Mouse (Mus musculus) embryonic facial prominence, embryonic 10.5 days (tissue): ENCODE results near the gene Fgfr2. TPM values are rescaled to one million over a fixed set of nuclear protein-coding genes. Genes with fewer than 3 reads are reported as not detected.
"Not testable (repeated sequence)": the region's sequence is repeated elsewhere in the genome, so short reads cannot be mapped to it uniquely, and the experiment has no call there.

Source experiments
- DNase-seq: peaks from one replicate; pipeline ENCODE4 v3.0.0-alpha.2; 2017; ENCODE audit warnings: low spot score
- H3K27ac ChIP-seq: fragments of 300-500 bp; sonication (generic); replicated peaks from 2 replicates; pipeline ENCODE4 v1.5.1; 2016; ENCODE audit warnings: mild to moderate bottlenecking
- H3K27me3 ChIP-seq: fragments of 300-500 bp; sonication (generic); replicated peaks from 2 replicates; pipeline ENCODE4 v1.6.1; 2016; ENCODE audit warnings: low read depth, mild to moderate bottlenecking; ENCODE audit not compliant: poor library complexity, severe bottlenecking
- H3K36me3 ChIP-seq: fragments of 300-500 bp; sonication (generic); replicated peaks from 2 replicates; pipeline ENCODE4 v1.6.1; 2016; ENCODE audit warnings: mild to moderate bottlenecking, moderate library complexity
- H3K4me1 ChIP-seq: fragments of 300-500 bp; sonication (generic); 2 replicates; pipeline ENCODE4 v1.6.1; 2016
- H3K4me3 ChIP-seq: fragments of 300-500 bp; sonication (generic); 2 replicates; pipeline ENCODE4 v1.5.1; 2016; ENCODE audit warnings: mild to moderate bottlenecking, moderate library complexity
- H3K9me3 ChIP-seq: fragments of 300-500 bp; sonication (generic); 2 replicates; pipeline ENCODE4 v1.6.1; 2016; ENCODE audit warnings: mild to moderate bottlenecking
- WGBS: fragments of 180-500 bp; shearing (Covaris S2); methylation state at CpG from one replicate; pipeline ENCODE4 v1.1.7; 2016; 5-methylcytosine and 5-hydroxymethylcytosine counted together
- polyA plus RNA-seq: library from polyadenylated mRNA; unstranded; fragments of >200 nt; fragmentation: Nextera tagmentation; extraction: Ambion mirVana; gene quantifications from 2 replicates; pipeline ENCODE4 v1.2.1, GENCODE M21; 2016

Gene Fgfr2
- polyA plus RNA-seq, 1 experiment from 2014 or later = 74.3 TPM

DNA sequence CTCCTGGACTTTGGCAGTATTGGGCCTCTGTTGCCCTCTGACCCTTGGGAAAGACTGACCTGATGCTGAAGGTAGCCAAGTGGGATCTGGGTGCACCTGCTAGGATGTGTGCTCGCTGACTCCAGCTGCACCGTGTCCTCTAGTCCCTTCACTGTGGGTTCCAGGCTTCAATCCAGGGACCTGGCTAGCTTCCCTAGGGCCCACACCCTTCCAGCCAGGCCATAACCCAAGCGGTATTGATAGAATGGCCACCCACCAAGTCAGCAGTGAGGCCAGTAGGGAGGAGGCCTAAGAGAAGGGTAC is 452.3 kb downstream of the Fgfr2 start:
- 94% methylated on average over 3 of the region's 3 CpGs for WGBS
- Histone ChIP-seq H3K4me3 (no peak overlapping the region), H3K27me3 (peaks cover 7% of the 10 kb centered on the region), H3K36me3 (no peaks in the 10 kb centered on the region), H3K27ac (no peak overlapping the region), H3K9me3 (no peaks in the 10 kb centered on the region), H3K4me1 (peaks cover 22% of the 10 kb centered on the region)
- no peak for DNase-seq

DNA sequence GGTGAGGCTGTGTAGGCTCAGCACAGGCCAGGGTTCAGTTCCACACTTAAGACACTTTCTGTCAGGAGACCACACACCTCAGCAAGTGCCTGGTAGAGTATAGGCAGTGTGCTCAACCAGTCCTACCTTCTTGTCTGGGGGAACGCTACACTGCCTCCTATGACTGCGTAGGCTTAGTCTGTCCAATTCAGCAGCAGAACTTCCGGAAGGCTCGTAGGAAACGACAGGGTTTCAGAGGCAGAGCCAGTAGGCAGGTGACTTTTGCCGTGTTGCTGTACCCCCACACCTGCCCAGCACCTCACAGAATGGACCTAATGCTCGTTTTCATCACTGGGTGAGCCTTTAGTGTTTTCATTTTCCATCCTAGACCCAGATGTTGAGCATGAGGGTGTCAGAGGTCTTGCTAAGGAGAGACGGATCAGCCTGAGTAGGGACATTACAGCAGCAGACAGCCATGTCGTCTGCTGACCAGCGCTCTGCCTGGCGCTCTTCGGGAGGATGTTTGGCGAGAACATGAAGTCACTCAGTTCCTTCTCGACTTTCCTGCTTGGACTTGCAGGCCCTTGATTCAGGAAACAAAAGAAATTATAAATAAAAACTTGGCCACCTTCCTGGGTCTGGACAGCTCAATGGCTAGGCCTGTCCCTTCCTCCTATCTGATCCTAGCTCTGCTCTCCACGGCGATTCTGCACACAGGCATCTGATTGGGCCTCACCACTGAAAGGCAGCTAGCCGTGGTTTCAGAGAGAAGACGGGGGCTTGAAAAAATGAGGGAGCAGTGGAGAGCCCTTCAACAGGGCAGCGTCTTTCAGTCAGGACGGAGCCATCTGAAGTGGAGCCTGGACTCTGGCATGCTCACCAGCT is 452.9 kb downstream of the Fgfr2 start:
- Histone ChIP-seq H3K9me3 (no peaks in the 10 kb centered on the region), H3K4me1 (peaks cover 28% of the 10 kb centered on the region), H3K36me3 (no peaks in the 10 kb centered on the region), H3K27me3 (peaks cover 7% of the 10 kb centered on the region), H3K4me3 (no peak overlapping the region), H3K27ac (no peak overlapping the region)
- WGBS = 88% methylated on average over 20 of the region's 20 CpGs
- DNase-seq = no peak

DNA sequence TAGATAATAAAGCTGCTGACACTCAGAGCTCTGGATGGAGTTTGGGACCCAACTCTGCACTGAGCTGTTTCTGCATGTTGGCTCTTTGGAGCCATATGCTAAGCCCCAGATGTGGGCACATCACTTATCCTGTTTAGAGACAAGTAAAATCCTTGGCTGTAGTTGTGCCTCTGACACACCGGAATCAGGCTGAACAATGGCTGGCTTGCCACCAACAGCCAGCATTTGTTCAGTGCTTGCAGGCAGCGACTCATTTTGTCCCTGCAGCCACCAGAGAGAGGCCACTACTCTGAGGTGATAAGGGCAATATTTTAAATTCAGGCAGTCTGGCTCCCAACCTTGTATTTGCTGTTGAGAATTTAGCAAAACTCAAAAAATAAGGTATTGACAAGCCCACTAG is 454.5 kb downstream of the Fgfr2 start:
- no peak overlapping the region for H3K4me3 ChIP-seq
- H3K27me3 ChIP-seq = peaks cover 22% of the 10 kb centered on the region
- H3K9me3 ChIP-seq = no peaks in the 10 kb centered on the region
- DNase-seq = no peak
- H3K36me3 ChIP-seq = no peaks in the 10 kb centered on the region
- no peak overlapping the region for H3K27ac ChIP-seq
- WGBS = 79% methylated on average over 2 of the region's 2 CpGs
- peaks cover 25% of the 10 kb centered on the region for H3K4me1 ChIP-seq

DNA sequence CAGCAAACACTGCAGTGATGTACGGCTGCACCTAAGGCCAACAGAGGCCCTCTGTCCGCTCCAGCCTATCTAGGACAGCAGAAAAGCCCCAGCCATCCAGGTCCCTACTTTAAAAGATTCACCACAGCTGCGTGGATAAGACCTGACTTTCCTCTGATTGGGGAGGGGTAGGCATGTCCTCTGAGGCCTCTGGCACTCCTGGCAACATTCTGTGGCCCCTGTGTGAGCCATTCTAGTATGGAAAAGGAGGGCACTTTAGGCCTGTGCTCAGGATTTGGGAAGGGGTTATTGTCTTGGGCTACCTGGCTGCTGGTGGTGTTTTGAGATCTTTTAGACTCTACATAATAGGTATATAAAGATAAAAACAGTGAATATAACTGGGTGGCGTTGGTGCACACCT is 456.6 kb downstream of the Fgfr2 start:
- no peak for DNase-seq
- peaks cover 28% of the 10 kb centered on the region for H3K4me1 ChIP-seq
- H3K9me3 ChIP-seq = no peaks in the 10 kb centered on the region
- H3K4me3 ChIP-seq = no peak overlapping the region
- WGBS = 66% methylated on average over 4 of the region's 4 CpGs
- H3K36me3 ChIP-seq = no peaks in the 10 kb centered on the region
- H3K27me3 ChIP-seq = peaks cover 36% of the 10 kb centered on the region
- H3K27ac ChIP-seq = peak overlapping the region; percentile 57

DNA sequence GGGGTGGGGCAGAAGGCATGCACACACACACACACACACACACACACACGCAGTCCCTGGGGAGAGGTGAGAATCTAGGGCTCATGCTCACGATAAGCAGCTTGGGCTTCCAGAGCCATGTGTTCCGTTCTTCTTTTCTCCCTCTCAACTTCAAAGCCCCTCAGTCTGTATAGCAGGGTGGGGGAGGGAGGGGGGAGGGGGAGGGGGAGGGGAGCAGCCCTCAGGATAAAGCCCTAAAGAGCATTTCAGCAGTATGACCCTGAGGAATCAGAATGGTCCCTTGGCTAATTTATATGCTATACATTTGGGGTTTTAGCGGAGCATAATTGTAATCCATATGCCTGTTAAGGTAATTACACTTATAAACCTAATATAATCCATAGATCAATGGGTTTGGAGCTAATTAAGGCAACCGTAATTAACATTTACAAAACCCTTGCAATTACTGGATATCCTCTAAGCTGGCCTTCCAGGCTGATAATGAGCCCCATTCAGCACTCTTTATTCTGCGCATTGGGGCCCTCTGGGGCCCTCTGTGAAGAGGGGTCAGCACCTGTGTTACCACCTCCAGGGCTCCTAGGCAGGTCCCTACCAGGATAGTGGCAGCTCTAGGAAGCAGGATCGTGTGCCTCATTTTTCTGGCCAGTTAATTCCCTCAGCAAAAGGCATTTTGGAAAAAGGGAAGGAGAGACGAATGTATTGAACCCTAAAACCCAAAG is 457.3 kb downstream of the Fgfr2 start:
- Histone ChIP-seq H3K9me3 (no peaks in the 10 kb centered on the region), H3K4me3 (no peak overlapping the region), H3K27ac (0 out of 2 replicates have a peak overlapping the region, but pooled peaks have one; percentile 57), H3K4me1 (peaks cover 35% of the 10 kb centered on the region), H3K36me3 (no peaks in the 10 kb centered on the region), H3K27me3 (peaks cover 43% of the 10 kb centered on the region)
- peak; percentile 35 for DNase-seq
- 30% methylated on average over 8 of the region's 8 CpGs for WGBS

DNA sequence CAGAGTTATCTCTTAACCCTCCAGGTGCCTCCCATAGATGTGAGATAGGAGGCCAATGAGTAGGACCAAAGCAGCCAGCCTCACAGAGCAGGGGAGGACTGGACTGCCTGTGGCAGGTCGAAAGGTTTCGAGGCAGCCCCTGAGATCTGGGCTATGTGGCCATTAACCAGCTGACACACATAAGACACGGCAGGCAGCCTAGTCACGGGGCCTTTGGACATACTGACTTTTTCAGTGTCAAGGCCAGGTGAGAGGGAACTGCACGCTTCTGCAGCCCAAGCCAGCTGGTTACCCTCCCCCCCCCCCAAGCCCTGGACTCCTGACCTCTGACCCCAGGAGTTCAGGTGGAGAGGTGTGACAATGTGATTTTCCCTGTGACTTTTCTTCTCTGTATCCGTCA is 458.3 kb downstream of the Fgfr2 start:
- WGBS = 66% methylated on average over 6 of the region's 6 CpGs
- peaks cover 45% of the 10 kb centered on the region for H3K4me1 ChIP-seq

DNA sequence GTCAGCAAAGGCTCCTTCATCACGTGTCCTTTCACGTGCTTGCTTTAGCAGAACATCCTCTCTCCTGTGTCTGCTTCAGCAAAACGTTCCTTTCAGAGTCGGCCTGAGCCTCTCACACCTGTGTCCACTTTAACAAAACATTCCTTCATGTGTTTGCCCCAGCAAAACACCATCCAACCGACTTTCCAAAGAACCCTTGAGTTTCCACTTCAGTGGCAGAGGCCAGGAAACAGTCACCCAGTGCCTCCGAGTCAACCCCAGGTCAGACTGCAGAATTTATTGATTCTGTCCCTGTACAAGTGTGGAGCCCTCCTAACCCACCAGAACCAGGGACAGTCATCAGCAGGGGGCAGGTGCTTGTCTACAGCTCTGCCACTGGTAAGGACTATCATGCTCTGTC is 460.3 kb downstream of the Fgfr2 start:
- H3K27ac ChIP-seq, H3K36me3 ChIP-seq, H3K4me3 ChIP-seq, H3K9me3 ChIP-seq, DNase-seq: not testable (repeated sequence)
- WGBS = 70% methylated on average over 6 of the region's 6 CpGs
- Histone ChIP-seq H3K4me1 (peaks cover 65% of the 10 kb centered on the region), H3K27me3 (peaks cover 43% of the 10 kb centered on the region)

More for the DNA sequence above, 458.3 kb downstream of the Fgfr2 start:
- no peak for DNase-seq
- H3K27ac ChIP-seq = no peak overlapping the region
- no peak overlapping the region for H3K4me3 ChIP-seq
- no peaks in the 10 kb centered on the region for H3K36me3 ChIP-seq
- no peaks in the 10 kb centered on the region for H3K9me3 ChIP-seq
- peaks cover 43% of the 10 kb centered on the region for H3K27me3 ChIP-seq

DNA sequence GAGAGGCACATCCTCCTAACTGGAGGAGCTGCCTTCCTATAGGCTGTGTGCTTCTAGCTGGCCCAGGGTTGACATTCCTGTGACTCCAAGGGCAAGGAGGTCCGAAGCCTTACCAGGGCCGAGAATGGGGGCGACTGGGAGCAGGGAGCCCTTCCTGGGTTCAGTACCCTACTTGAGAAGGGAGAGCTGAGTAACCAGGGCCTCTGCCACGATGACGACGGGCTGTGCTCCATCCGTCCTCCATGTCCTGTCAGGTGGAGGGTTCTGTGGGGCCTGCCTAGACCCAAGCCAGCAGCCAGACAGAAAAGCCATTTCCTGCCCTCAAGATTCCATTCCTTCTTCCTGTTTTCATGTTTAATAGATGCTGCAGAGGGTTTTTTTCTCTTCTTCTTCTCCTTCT is 463.5 kb downstream of the Fgfr2 start:
- Histone ChIP-seq H3K27ac (peak overlapping the region; percentile 81; the same call in 1 of the 2 replicates), H3K9me3 (no peaks in the 10 kb centered on the region), H3K27me3 (peaks cover 39% of the 10 kb centered on the region), H3K4me1 (peaks cover 69% of the 10 kb centered on the region), H3K36me3 (no peaks in the 10 kb centered on the region), H3K4me3 (no peak overlapping the region)
- no peak for DNase-seq
- WGBS = 62% methylated on average over 7 of the region's 7 CpGs

DNA sequence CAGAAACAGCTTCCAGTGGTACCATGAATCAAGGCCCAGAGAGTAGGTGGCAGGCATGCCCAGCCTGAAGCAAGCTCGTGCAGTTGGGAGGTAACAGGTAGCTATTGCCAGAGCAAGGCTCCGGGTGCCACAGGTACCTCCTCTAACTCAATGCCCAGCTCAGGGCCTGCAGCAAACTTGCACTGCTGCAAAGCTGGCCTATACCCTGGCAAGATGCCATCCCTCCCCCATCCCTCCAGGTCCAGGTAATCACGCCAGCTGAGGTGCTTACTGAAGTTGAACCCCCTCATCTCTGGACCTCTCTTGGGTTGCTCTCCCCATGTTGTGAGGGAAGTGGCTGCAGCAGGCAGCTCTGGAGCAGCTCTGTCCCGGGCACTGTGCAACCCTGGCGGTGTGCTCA is 464.5 kb downstream of the Fgfr2 start:
- no peak for DNase-seq
- Histone ChIP-seq H3K4me3 (no peak overlapping the region), H3K9me3 (no peaks in the 10 kb centered on the region), H3K27ac (peak overlapping the region; percentile 81), H3K27me3 (peaks cover 31% of the 10 kb centered on the region), H3K36me3 (no peaks in the 10 kb centered on the region), H3K4me1 (peaks cover 67% of the 10 kb centered on the region)
- 82% methylated on average over 5 of the region's 5 CpGs for WGBS

DNA sequence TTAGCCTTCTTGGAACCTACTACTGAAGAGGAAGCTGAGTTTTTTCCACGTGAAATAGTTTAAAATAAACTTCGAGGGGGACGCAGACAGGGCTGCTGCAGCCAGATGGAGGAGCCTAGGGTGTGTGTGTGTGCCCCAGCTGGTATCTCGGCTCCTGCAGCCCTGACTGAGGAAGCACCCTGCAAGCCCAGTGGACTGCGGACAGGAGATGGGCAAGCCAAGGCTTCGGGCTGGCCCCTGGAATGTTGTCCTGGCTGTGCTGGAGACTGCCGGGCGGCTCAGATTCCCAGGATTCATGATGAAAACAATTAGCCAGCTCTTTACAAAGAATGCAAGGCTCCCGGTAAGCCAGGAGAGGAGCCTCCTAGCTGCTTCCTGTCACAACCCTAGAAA is 465.1 kb downstream of the Fgfr2 start:
- Histone ChIP-seq H3K4me3 (peak overlapping the region; percentile 23), H3K27ac (peak overlapping the region; percentile 81), H3K27me3 (peaks cover 25% of the 10 kb centered on the region; the same call in 1 of the 2 replicates), H3K9me3 (no peaks in the 10 kb centered on the region), H3K4me1 (peaks cover 65% of the 10 kb centered on the region), H3K36me3 (no peaks in the 10 kb centered on the region)
- peak; percentile 69 for DNase-seq
- 4% methylated on average over 9 of the region's 9 CpGs for WGBS

DNA sequence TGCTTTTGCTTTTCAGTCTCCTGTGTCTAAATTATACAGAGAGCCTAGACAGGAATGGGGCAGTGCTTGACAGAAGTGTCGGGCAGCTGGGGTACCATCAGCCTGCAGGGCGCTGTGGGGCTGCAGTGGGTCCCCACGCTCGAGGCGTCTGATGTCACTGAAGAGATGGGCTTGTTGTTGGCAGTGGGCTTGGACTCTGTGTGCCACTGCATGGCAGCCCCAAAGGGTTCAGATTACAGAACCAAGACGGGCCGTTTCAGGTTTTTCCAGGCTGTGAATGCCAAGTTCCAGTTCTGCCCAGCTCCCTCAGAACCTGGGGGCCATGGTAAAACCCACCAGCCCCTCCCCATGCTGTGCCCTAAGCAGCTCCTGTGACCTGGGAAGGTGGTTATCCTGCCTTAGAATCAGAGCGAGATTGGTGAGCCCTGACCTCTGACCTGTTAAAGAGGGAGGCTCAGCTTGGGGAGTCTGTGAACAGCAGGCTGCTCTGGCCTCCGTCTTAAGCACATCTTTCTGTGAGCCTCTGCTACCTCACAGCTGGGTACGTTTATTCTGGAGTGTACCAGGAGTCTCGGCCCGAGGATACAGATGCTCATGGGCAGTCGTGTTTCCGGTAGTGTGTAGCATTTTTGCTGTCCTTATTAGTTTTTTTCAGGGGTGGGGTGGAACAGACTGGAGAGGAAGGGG is 465.6 kb downstream of the Fgfr2 start:
- Histone ChIP-seq H3K4me3 (peak overlapping the region; percentile 23), H3K4me1 (peaks cover 61% of the 10 kb centered on the region), H3K27me3 (peaks cover 20% of the 10 kb centered on the region; the same call in 1 of the 2 replicates), H3K9me3 (no peaks in the 10 kb centered on the region), H3K27ac (peak overlapping the region; percentile 81), H3K36me3 (no peaks in the 10 kb centered on the region)
- DNase-seq = peak; percentile 35
- WGBS = 28% methylated on average over 14 of the region's 14 CpGs

DNA sequence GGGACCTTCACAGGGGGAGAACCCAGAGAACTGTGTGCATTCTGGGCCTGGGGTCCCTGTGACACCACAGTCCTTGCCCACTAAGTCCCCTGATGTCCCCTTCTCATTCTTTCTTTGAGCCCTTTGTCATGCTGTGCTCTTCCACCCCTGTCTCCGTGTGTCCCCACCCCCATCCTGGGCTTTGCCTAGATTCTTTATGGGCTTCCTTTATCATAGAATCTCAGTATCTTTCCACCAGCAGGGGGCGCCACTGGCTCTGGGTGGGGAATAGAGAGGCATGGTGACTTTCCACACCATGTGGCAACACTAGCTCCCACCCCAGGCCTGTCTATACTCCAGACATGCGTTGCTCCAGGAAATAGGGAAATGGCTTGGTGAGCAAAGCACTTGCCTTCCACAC is 466.6 kb downstream of the Fgfr2 start:
- H3K27ac ChIP-seq = peak overlapping the region; percentile 81
- H3K27me3 ChIP-seq = peaks cover 16% of the 10 kb centered on the region; the same call in 1 of the 2 replicates
- WGBS = 9% methylated on average over 3 of the region's 3 CpGs
- no peaks in the 10 kb centered on the region for H3K36me3 ChIP-seq
- DNase-seq = peak; percentile 89
- peaks cover 61% of the 10 kb centered on the region for H3K4me1 ChIP-seq
- H3K9me3 ChIP-seq = no peaks in the 10 kb centered on the region
- H3K4me3 ChIP-seq = 0 out of 2 replicates have a peak overlapping the region, but pooled peaks have one; percentile 18
